Mouse (Mus musculus) lung, postnatal 25 days (tissue): ENCODE results near the gene Slc27a5.

Source experiments
- DNase-seq: peaks from one replicate; pipeline ENCODE4 v3.0.0; 2022; ENCODE audit warnings: low spot score

Gene Slc27a5

DNA sequence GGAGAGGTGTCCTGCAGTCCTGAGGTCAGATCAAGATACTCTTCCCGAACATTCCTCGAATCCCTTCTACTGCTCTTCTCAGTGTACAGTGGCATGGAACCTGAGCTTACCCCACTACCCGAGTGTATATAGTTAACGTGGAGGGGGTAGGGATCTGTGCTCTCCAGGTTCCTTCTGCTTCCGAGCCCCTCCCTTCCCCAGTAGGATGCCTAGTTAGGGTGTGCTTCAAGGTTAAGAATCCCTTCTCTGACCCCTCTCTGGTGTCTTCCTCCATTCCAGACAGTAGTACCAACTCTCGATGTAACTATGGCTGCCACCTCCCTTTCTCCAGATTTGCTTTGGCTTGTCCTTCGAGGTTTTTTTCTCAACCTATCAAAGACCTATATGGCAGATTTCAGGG lies 17.7 kb downstream of the Slc27a5 start:
- no peak for DNase-seq

DNA sequence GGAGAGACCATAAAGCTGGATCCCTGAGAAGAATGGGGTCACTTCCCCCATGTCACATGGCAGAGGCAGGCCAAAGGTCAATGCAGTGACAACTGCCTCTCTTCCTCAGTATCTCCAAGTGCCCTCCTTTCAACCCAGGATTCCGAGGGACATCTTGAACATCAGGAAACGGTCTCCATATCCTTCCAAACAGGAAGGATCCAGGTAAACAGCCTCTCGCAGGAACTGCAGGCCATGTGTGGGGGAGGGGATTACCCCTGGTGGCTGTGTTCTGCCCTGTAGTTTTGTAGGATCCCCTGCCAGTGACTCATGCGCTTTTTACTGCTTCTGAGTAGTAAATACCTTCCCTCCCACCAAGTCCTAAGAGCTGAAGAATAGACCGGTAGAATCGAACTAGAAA lies 18.2 kb downstream of the Slc27a5 start:
- no peak for DNase-seq

DNA sequence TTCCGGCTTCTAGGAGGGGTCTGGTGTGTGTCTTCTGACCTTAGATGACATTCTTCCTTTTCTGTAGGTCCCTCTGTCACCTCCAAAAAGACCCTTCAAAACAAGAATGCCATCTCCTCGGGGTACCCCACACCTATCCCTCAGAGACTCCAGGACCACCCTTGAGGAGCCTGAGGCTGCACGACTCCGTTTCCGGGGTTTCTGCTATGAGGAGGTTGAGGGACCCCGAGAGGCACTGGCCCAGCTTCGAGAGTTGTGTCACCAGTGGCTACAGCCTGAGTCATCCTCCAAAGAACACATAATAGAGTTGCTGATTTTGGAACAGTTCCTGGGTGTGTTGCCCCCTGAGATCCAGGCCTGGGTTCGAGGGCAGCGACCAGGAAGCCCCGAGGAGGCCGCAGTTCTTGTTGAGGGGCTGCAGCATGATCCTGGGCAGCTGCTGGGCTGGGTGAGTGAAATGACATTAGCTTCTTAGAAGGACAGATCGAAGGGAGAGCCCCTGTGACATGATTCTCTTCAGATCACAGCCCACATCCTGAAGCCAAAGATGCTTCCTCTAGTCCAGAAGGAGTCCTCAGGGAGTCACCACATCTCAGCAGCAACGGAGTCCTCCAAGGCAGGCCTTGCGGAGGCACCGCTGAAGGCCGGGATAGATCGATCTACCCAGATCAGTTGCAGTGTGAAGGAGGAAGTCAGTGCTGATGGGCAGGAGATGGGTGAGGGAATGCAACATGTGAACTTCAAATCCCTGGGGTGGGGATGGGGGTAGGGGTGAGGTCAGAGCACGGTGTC lies 18.9 kb downstream of the Slc27a5 start:
- no peak for DNase-seq

DNA sequence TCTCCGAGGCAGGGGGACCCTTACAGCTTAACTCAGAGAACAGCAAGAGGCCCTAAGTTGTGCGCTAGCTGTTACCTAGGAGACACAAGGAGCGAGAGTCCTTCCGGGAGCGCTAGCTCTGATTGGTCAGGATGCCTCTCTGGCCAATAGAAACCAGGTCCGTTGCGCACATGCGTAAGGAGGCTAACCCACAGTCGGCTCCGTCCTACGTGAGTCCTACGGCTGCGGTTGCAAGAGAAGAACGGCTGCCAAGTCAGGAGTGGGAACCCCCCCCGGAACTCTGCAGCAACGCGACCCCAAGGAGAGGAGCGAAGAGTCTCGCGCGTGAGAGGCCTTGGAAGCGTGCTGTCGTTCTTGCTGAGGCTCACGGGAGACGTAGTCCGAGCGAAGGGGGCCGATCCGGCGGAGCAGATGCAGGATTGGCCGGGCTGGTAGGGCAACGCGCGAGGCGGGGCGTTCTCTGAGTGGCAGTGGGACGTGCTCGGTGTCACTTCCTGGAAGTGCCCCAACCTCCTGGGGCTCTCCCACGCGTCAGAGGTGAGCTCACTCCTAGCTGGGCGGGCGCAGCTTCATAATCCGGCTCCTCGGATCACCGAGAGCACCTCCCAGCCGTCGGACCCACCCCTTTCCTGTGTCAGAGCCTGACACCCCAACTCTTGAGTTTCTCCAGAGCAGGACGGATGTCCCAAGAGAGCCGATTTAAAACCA lies 20.2 kb downstream of the Slc27a5 start, which contains the start of gene Zfp446:
TSS of gene Zfp446 (plus strand) at position 167 of the 708 bp plus-strand sequence.
- DNase-seq, result peak; percentile 100

DNA sequence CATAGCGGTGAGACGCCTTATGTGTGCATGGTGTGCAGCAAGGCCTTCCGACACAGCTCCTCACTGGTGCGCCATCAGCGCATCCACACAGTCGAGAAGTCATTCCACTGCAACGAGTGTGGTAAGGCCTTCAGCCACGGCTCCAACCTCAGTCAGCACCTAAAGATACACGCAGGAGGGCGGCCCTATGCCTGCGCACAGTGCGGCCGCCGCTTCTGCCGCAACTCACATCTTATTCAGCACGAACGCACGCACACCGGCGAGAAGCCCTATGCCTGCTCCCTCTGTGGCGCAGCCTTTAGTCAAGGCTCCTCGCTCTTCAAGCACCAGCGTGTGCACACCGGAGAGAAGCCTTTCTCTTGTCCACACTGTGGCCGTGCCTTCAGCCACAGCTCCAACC lies 27.1 kb downstream of the Slc27a5 start:
- DNase-seq, result no peak

DNA sequence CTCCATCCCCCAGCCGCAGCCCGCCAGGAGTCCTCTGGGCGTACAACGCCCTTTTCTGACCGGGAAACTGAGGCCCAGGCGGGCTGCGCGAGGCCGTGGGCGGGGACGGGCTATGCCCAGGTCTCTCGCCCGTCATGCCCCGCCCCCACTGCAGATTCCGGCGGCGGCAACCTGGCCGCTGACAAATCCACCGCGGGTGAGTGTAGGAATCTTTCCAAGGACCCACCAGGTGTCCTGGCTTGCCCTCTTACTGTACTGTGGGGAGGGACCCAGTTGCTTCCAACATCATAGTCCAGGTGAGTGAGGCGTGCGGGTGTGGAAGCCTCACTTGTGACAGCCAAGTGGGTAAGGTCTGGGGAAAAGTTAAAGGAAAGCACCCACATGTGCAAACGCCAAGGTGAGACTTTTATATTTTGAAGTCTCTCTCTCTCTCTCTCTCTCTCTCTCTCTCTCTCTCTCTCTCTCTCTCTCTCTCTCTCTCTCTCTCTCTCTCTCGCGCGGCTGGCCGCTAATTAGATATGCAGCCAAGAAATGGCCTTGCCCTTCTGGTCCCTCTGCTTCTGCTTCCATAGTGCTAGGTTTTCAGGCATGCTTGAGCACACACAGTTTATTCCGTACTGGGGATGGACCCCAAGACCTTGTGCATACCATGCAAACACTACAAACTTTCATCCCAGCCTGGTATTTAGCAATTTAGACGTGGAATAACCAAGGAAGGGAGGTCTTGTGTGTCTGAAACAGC lies 31.7 kb downstream of the Slc27a5 start:
- DNase-seq, result peak; percentile 62

DNA sequence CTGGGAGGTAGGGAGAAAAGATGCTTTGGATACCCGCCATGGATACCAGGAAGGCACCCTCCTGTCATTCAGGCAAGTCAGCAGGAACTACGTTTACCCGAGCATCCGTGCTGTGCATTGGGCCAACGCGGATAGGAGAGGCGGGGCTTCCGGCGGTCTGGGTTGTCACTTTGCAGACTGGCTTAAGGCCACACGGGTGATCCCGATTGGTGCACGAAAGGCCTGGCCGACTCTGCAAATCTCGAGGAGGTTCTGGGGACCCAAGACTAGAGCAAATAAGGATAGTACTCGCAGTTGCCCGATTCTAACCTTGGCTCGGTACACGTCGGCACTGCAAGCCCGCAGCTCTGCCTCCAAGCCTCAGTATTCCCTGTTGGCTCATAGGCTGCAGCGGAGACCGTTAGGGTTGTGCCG lies 32.3 kb downstream of the Slc27a5 start, which contains the start of gene Zfp324:
TSS of gene Zfp324 (plus strand) at position 161 of the 414 bp plus-strand sequence.
- DNase-seq, result peak; percentile 94

DNA sequence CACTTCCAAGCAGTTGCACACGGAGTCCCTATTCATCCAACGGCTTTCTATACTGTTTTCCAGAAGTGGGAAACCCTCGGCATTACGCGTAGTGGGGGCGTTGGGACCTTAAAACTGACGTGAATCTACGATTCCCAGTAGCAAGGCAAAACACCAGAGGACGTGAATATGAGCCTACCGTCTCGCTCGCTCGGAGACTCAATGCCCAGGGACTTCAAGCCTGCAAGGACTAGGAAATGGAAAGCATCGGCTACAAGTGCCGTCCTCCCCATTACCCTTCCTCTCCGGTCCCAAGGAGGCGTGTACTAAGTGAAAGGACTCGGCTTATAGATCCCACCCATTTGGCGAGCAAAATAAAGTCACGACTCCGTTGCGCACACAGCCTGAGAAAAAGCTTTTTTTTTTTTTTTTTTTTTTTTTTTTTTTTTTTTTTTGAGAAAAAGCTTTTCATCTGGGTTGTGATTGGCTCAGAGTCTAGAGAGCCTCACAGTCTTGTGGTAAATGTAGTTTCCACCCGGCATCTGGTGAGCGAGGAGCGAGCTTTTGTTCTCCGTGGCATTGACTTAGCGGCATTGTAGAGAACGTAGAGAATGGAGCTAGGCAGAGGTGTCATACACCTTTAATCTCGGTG lies 36.4 kb downstream of the Slc27a5 start:
- peak; percentile 61 for DNase-seq

DNA sequence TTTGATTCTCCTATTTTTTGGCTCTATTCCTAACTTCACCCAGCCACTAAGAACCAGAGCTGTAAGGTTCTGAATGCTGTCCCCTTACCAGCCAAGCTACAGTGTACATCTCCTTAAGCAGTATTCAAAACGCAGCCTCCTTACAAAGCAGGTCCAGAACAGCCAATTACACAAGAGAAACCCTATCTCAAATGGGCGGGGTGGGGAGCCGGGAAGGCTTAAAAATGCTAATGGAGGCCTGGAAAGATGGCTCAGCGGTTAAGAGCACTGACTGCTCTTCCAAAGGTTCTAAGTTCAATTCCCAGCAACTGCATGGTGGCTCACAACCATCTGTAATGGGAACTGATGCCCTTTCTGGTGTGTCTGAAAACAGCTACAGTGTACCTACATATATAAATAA lies 38.3 kb downstream of the Slc27a5 start:
- no peak for DNase-seq

DNA sequence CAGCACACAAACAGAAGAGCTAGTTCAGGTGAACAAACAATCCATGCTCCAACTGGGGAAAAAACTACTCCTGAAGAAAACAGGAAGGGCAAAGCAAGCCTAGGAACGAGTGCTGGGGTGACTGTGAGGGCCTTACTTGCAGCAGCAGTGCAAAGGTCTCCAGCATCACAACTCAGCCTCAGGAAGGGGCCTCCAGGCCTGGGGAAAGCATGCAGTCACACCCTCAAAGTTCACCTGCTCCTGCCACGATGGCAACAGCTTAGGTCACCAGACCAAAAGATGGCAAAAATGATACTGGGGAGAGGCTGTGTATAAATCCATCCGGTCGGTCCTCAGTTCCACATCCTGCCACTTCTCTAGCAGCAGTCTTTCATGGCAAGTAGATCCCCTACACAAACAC lies 39.0 kb downstream of the Slc27a5 start:
- no peak for DNase-seq

DNA sequence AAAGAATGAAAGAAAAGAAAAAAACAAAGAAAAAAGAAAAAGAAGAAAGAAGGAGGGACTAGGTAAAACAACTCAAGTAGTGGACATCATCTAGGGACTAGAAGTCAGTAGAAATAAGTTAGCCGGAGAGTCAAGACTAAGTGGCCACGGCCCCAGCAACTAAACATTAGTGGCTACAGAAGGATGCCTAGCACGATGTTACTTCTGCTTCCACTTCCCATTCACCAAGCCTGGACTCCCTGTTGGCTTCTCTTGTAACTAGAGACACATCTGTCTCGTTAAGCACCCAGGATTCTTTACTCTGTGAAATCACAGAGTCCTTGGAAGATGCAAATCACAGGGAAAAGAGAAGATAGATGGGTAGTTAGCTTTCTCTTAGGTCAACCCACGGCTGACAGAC lies 40.5 kb downstream of the Slc27a5 start:
- DNase-seq, result no peak

DNA sequence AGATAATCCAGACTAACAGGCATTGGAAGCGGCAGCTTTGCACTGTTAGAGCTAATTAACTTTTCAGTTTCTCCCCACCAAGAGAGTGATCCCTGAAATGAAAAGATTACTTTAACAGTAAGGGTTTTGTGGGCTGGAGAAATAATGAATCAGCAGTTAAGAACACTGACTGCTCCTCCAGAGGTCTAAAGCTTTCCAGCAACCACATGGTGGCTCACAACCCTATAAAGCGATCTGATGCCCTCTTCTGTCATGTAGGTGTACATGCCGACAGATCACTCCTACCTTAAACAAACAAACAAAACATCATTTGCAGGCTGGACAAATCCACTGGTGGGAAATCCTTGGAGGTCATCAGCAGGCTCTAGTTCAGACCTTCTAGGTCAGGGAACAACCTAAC lies 43.1 kb downstream of the Slc27a5 start:
- no peak for DNase-seq

DNA sequence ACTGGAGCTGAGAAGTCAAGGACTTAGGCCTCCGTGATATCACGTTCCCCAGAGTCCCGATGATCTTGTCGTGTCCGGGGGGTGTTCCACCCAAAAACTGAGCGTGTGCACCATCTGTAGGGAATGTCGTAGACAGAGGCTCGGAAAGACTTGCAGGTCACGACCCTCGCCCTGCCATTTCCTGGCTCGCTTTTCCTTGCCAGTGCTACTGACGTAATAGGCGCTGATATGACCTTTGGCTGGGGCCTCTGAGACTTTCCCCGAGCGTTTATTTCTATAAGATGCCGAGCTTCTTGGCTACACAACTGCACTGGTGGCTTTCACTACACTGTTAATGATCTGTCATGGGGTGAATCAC lies 48.1 kb downstream of the Slc27a5 start:
- no peak for DNase-seq

DNA sequence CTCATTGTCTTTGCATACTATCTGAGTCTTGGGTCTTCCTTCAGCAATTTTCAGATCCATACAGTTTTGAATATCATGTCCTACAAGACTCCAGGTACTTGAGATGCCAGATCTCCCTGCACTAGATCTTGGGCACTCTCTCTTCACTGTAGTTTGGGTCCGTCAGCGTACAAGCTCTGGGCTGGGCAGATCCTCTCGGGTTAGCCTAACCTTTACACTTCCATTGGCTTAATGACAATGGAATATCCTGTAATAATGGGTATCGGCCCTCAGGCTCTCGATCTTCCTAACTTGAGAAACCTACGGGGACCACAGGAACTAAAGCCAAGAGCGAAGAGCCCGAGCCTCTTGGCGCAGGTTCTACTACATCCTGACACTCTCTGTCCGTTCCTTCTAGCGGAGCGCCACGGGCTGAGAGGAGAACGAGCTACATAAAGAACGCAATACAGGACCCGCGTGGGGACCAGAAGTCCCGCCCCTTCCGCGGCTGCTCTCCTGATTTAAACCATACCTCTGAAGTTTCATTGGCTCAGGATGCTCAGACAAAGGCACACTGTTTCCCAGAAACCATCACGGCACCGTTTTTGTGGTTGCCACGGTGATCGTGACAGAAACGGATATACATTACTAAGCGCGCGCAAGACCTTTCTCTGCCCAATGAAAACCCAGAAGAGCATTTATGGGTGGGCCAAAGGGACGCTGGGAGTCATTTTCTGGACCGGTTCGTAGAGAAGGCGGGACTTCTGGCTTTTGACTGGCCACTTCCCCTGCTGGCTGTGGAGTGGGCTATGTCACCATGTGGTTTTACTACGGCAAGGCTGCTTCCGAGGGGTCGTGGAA lies 48.7 kb downstream of the Slc27a5 start:
- peak; percentile 97 for DNase-seq

DNA sequence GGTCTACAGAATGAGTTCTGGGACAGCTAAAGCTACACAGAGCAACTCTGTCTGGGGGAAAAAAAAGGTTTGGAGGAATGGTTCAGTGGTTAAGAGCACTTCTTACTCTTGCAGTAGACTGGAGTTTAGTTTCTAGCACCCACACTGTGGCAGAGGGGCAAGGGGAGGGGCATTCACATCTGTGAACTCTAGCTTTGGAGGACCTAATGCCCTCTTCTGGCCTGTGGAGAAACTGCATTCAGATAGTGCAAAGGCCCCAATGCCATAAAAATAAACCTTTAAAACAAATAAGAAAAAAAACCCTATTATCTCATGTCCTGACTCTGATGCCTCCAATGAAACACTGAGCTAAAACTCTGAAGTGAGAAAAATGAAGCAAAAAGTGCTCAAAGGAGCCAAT lies 54.5 kb downstream of the Slc27a5 start:
- DNase-seq, result no peak

DNA sequence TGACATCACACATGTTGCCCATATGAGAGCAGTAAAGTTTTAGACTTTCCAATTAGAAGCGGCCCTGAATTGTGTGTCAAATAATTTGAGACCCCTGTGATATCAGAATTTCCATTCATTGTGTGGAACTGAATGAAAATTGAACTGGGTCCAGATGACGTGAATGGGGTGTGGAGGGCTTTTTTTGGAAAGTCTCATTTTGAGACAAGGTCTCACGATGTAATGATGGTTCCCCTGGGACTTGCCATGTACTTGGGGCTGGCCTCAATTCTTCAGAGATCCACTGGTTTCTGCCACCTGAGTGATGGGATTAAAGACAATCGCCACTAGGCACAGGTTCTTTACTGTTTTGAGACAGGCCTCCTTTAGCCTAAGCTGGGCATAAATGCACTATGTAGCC lies 57.4 kb downstream of the Slc27a5 start:
- no peak for DNase-seq
